Mouse (Mus musculus) stomach, postnatal 0 days (tissue): ENCODE measurements around the gene Emc10.

Experiments
- CTCF ChIP-seq: IDR thresholded peaks from 2 replicates; pipeline ENCODE4 v1.5.1; 2016; ENCODE audit warnings: antibody characterized with exemption, low read depth, mild to moderate bottlenecking, moderate library complexity
- EP300 ChIP-seq: optimal IDR thresholded peaks from 2 replicates; pipeline ENCODE3; 2016; ENCODE audit warnings: antibody characterized with exemption

DNA sequence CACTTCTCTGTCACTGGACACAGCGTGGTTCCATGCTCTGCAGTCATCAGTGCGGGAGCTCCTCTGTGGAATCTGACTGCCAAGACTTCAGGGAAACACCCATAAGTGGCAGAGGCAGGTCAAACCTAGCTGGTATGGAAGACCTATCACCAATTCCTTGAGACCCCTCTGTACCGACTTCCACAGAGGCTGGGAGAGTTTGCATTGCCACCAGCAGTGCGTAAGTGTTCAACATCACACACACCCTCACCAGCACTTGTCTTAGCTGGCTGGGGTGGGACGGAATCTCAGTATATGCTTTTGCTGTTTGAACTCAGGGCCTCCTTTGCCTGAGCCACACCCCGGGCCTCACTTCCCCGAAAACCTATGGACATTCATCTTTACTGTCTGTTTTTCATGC is 8.4 kb downstream of the Emc10 start:
- TF ChIP-seq CTCF = no peak
- no peak for TF ChIP-seq EP300
